Mouse (Mus musculus): Measurements from ENCODE around the gene Krtap1-3. TPM values are rescaled to one million over a fixed set of nuclear protein-coding genes. Genes with fewer than 3 reads are reported as not detected.

Gene Krtap1-3
- total RNA-seq (2012; rRNA removed) = not detected in 2 replicates
- not detected for polyA plus RNA-seq (2012; ENCODE audit: insufficient read depth in 1 of 2, insufficient read length in 2 of 2, low read depth in 1 of 2, low replicate concordance in 2 of 2, missing spikeins in 1 of 2)

- H3K79me2 ChIP-seq (ENCODE audit: control insufficient read depth, insufficient read depth, low read length, poor library complexity) = no peaks in the 10 kb centered on the region
- no peaks in the 10 kb centered on the region for H3K9me3 ChIP-seq (replicated peaks; ENCODE audit: insufficient read depth, low read length)
- no peak for TF ChIP-seq ZMIZ1 (IDR thresholded peaks at IDR 0.05; ENCODE audit: low read depth, low read length)
- TF ChIP-seq USF1 (IDR thresholded peaks at IDR 0.05; ENCODE audit: low read depth, low read length) = no peak
- TF ChIP-seq ETS1 (IDR thresholded peaks at IDR 0.05; ENCODE audit: low read depth, low read length) = no peak
- no peak for TF ChIP-seq MAZ (IDR thresholded peaks at IDR 0.05; ENCODE audit: low read depth, low read length)
- TF ChIP-seq MEF2A (IDR thresholded peaks at IDR 0.05; ENCODE audit: extremely low read depth, insufficient replicate concordance, low read depth, low read length, poor library complexity, severe bottlenecking) = no peak
- TF ChIP-seq POLR2AphosphoS2 (IDR thresholded peaks at IDR 0.05; ENCODE audit: low read length) = no peak
- TF ChIP-seq HCFC1 (IDR thresholded peaks at IDR 0.05; ENCODE audit: low read depth, low read length) = no peak
- no peaks in the 10 kb centered on the region for H3K4me1 ChIP-seq (ENCODE audit: control insufficient read depth in 1 of 2, insufficient read depth in 2 of 2, low read length in 2 of 2)
- H3K4me3 ChIP-seq (ENCODE audit: control insufficient read depth in 1 of 2, insufficient read depth in 1 of 2, low read depth in 2 of 2, low read length in 2 of 2) = no peak within 1 kb of the TSS
- H3K27ac ChIP-seq (ENCODE audit: control insufficient read depth, low read depth, low read length) = no peak within 1 kb of the TSS
- no peaks in the 10 kb centered on the region for H3K27me3 ChIP-seq (ENCODE audit: control insufficient read depth in 1 of 2, insufficient read depth in 2 of 2, low read length in 2 of 2)
- DNase-seq (ENCODE audit: low read depth, low spot score) = no peak
- H3K9ac ChIP-seq (ENCODE audit: control insufficient read depth, low read depth, low read length, poor library complexity, severe bottlenecking) = no peak within 1 kb of the TSS
- H3K36me3 ChIP-seq (ENCODE audit: control insufficient read depth in 1 of 2, insufficient read depth in 2 of 2, low read length in 2 of 2) = no peaks in the 10 kb centered on the region
These were observed at the start of gene Krtap1-3 for GRCm38 (mm10) chr11:99590981-99591380. Krtap1-3 (minus strand) TSS chr11:99591339.

GRCm38 (mm10) chr11:99640926-99641325 is 49.8 kb upstream of the Krtap1-3 start:
- H3K9me3 ChIP-seq (replicated peaks; ENCODE audit: insufficient read depth, low read length) = no peaks in the 10 kb centered on the region; the same call in 1 of the 2 replicates
- TF ChIP-seq POLR2A (IDR thresholded peaks at IDR 0.05; ENCODE audit: control insufficient read depth in 1 of 2, insufficient read depth in 1 of 2, low read depth in 1 of 2, low read length in 2 of 2, poor library complexity in 1 of 2) (no peak), TAL1 (IDR thresholded peaks at IDR 0.05; ENCODE audit: low read length) (no peak), HCFC1 (IDR thresholded peaks at IDR 0.05; ENCODE audit: low read depth, low read length) (no peak), CHD1 (IDR thresholded peaks at IDR 0.05; ENCODE audit: low read depth, low read length) (no peak), MAFK (IDR thresholded peaks at IDR 0.05; ENCODE audit: borderline replicate concordance, low read depth, low read length) (no peak), KAT2A (conservative IDR thresholded peaks at IDR 0.05; ENCODE audit: low read depth, low read length) (no peak), ZKSCAN1 (IDR thresholded peaks at IDR 0.05; ENCODE audit: low read depth, low read length) (no peak), NELFE (IDR thresholded peaks at IDR 0.05; ENCODE audit: low read depth, low read length) (no peak), GATA1 (IDR thresholded peaks at IDR 0.05; ENCODE audit: low read depth, low read length) (no peak), UBTF (IDR thresholded peaks at IDR 0.05; ENCODE audit: borderline replicate concordance, insufficient read depth, low read depth, low read length) (no peak), ZNF384 (IDR thresholded peaks at IDR 0.05; ENCODE audit: low read depth, low read length) (no peak), ELF1 (IDR thresholded peaks at IDR 0.05; ENCODE audit: low read depth, low read length) (no peak), TBP (IDR thresholded peaks at IDR 0.05; ENCODE audit: low read depth, low read length) (no peak), USF2 (IDR thresholded peaks at IDR 0.05; ENCODE audit: borderline replicate concordance in 1 of 2, insufficient read depth in 1 of 2, low read depth in 1 of 2, low read length in 2 of 2) (no peak), JUND (IDR thresholded peaks at IDR 0.05; ENCODE audit: low read depth, low read length) (no peak), POLR2AphosphoS2 (IDR thresholded peaks at IDR 0.05; ENCODE audit: low read length) (no peak), CHD2 (IDR thresholded peaks at IDR 0.05; ENCODE audit: low read length) (no peak)
- H3K36me3 ChIP-seq (ENCODE audit: control insufficient read depth in 1 of 2, insufficient read depth in 2 of 2, low read length in 2 of 2) = no peaks in the 10 kb centered on the region
- no peak for DNase-seq (ENCODE audit: low read depth, low spot score)
- no peaks in the 10 kb centered on the region for H3K4me1 ChIP-seq (ENCODE audit: control insufficient read depth in 1 of 2, insufficient read depth in 2 of 2, low read length in 2 of 2)
- H3K27ac ChIP-seq (ENCODE audit: control insufficient read depth, low read depth, low read length) = no peak overlapping the region
- H3K79me2 ChIP-seq (ENCODE audit: control insufficient read depth, insufficient read depth, low read length, poor library complexity) = no peaks in the 10 kb centered on the region
- H3K9ac ChIP-seq (ENCODE audit: control insufficient read depth, low read depth, low read length, poor library complexity, severe bottlenecking) = no peak overlapping the region
- no peaks in the 10 kb centered on the region for H3K27me3 ChIP-seq (ENCODE audit: control insufficient read depth in 1 of 2, insufficient read depth in 2 of 2, low read length in 2 of 2)
- H3K4me3 ChIP-seq (ENCODE audit: control insufficient read depth in 1 of 2, insufficient read depth in 1 of 2, low read depth in 2 of 2, low read length in 2 of 2) = no peak overlapping the region
